Mouse (Mus musculus): ENCODE results near the gene Dcp1b. TPM values are rescaled to one million over a fixed set of nuclear protein-coding genes. Genes with fewer than 3 reads are reported as not detected.

Dcp1b gene
- polyA plus RNA-seq (2015; fragmentation: Nextera tagmentation; extraction: Ambion mirVana), result 9.4 and 9.8 TPM in 2 replicates

- Histone ChIP-seq H3K27me3 (ENCODE audit: insufficient read depth, low read length) (no peaks in the 10 kb centered on the region), H3K27ac (peak within 1 kb of the TSS; percentile 87), H3K4me1 (replicated peaks; ENCODE audit: insufficient read depth, low read length) (0 out of 2 replicates have a peak, but pooled peaks cover 2% of the 10 kb centered on the region), H3K4me3 (replicated peaks; ENCODE audit: low read depth, low read length) (peak within 1 kb of the TSS; percentile 75), H3K36me3 (ENCODE audit: insufficient read depth, low read length) (no peaks in the 10 kb centered on the region), H3K9me3 (replicated peaks; ENCODE audit: low read length) (no peaks in the 10 kb centered on the region), H3K4me2 (ENCODE audit: low read length) (peak within 1 kb of the TSS; percentile 62), H3K9ac (ENCODE audit: low read depth, low read length) (peak within 1 kb of the TSS; percentile 68)
- TF ChIP-seq CTCF (IDR thresholded peaks at IDR 0.05; ENCODE audit: low read depth), result peak; percentile 62
- under 1% methylated on average over 65 of the region's 65 CpGs for WGBS
- ATAC-seq (replicated peaks; ENCODE audit: low FRiP score, low read depth) (peak; percentile 95), DNase-seq (ENCODE audit: low spot score) (peak; percentile 94)
These were observed at the start of gene Dcp1b for GRCm38 (mm10) chr6:119175078-119175853. TSS of gene Dcp1b (plus strand) at chr6:119175253.

- no peak overlapping the region for H3K9ac ChIP-seq (ENCODE audit: low read depth, low read length)
These were observed 48.1 kb upstream of the Dcp1b start for GRCm38 (mm10) chr6:119126991-119127390.

GRCm38 (mm10) chr6:119128076-119128475 lies 47.0 kb upstream of the Dcp1b start:
- Histone ChIP-seq H3K9me3 (replicated peaks; ENCODE audit: low read length) (no peaks in the 10 kb centered on the region), H3K9ac (ENCODE audit: low read depth, low read length) (no peak overlapping the region), H3K36me3 (ENCODE audit: insufficient read depth, low read length) (no peaks in the 10 kb centered on the region), H3K4me2 (ENCODE audit: low read length) (no peak overlapping the region), H3K4me3 (replicated peaks; ENCODE audit: low read depth, low read length) (no peak overlapping the region), H3K4me1 (replicated peaks; ENCODE audit: insufficient read depth, low read length) (no peaks in the 10 kb centered on the region), H3K27me3 (ENCODE audit: insufficient read depth, low read length) (no peaks in the 10 kb centered on the region), H3K27ac (no peak overlapping the region)
- TF ChIP-seq CTCF (IDR thresholded peaks at IDR 0.05; ENCODE audit: low read depth), result no peak
- DNase-seq (ENCODE audit: low spot score) (no peak), ATAC-seq (replicated peaks; ENCODE audit: low FRiP score, low read depth) (no peak)
- WGBS, result 86% methylated on average over 1 of the region's 1 CpGs

More at GRCm38 (mm10) chr6:119126991-119127390, 48.1 kb upstream of the Dcp1b start:
- no peak for TF ChIP-seq CTCF (IDR thresholded peaks at IDR 0.05; ENCODE audit: low read depth)
- WGBS, result 84% methylated on average over 3 of the region's 3 CpGs
- Histone ChIP-seq H3K36me3 (ENCODE audit: insufficient read depth, low read length) (no peaks in the 10 kb centered on the region), H3K4me3 (replicated peaks; ENCODE audit: low read depth, low read length) (no peak overlapping the region), H3K27me3 (ENCODE audit: insufficient read depth, low read length) (no peaks in the 10 kb centered on the region), H3K9me3 (replicated peaks; ENCODE audit: low read length) (no peaks in the 10 kb centered on the region), H3K4me2 (ENCODE audit: low read length) (no peak overlapping the region), H3K4me1 (replicated peaks; ENCODE audit: insufficient read depth, low read length) (no peaks in the 10 kb centered on the region), H3K27ac (no peak overlapping the region)
- DNase-seq (ENCODE audit: low spot score), result no peak
- ATAC-seq (replicated peaks; ENCODE audit: low FRiP score, low read depth), result no peak

- WGBS, result 80% methylated on average over 8 of the region's 8 CpGs
- TF ChIP-seq CTCF (IDR thresholded peaks at IDR 0.05; ENCODE audit: low read depth), result no peak
- no peak overlapping the region for H3K4me2 ChIP-seq (ENCODE audit: low read length)
- H3K36me3 ChIP-seq (ENCODE audit: insufficient read depth, low read length), result no peaks in the 10 kb centered on the region
- no peak for DNase-seq (ENCODE audit: low spot score)
- no peak overlapping the region for H3K27ac ChIP-seq
- H3K4me3 ChIP-seq (replicated peaks; ENCODE audit: low read depth, low read length), result no peak overlapping the region
- H3K9me3 ChIP-seq (replicated peaks; ENCODE audit: low read length), result no peaks in the 10 kb centered on the region
- no peak overlapping the region for H3K9ac ChIP-seq (ENCODE audit: low read depth, low read length)
- H3K27me3 ChIP-seq (ENCODE audit: insufficient read depth, low read length), result no peaks in the 10 kb centered on the region
- ATAC-seq (replicated peaks; ENCODE audit: low FRiP score, low read depth), result no peak
- H3K4me1 ChIP-seq (replicated peaks; ENCODE audit: insufficient read depth, low read length), result no peaks in the 10 kb centered on the region
These were observed 46.5 kb upstream of the Dcp1b start for GRCm38 (mm10) chr6:119128521-119128920.

GRCm38 (mm10) chr6:119129664-119130063 lies 45.4 kb upstream of the Dcp1b start:
- Histone ChIP-seq H3K27ac (no peak overlapping the region), H3K9ac (ENCODE audit: low read depth, low read length) (no peak overlapping the region), H3K27me3 (ENCODE audit: insufficient read depth, low read length) (no peaks in the 10 kb centered on the region), H3K9me3 (replicated peaks; ENCODE audit: low read length) (no peaks in the 10 kb centered on the region), H3K4me2 (ENCODE audit: low read length) (no peak overlapping the region), H3K4me1 (replicated peaks; ENCODE audit: insufficient read depth, low read length) (no peaks in the 10 kb centered on the region), H3K4me3 (replicated peaks; ENCODE audit: low read depth, low read length) (no peak overlapping the region), H3K36me3 (ENCODE audit: insufficient read depth, low read length) (no peaks in the 10 kb centered on the region)
- TF ChIP-seq CTCF (IDR thresholded peaks at IDR 0.05; ENCODE audit: low read depth), result peak; percentile 66
- ATAC-seq (replicated peaks; ENCODE audit: low FRiP score, low read depth) (no peak), DNase-seq (ENCODE audit: low spot score) (no peak)
- 76% methylated on average over 5 of the region's 5 CpGs for WGBS

GRCm38 (mm10) chr6:119132111-119132735 lies 42.8 kb upstream of the Dcp1b start:
- H3K4me1 ChIP-seq (replicated peaks; ENCODE audit: insufficient read depth, low read length), result no peaks in the 10 kb centered on the region

More at GRCm38 (mm10) chr6:119132111-119132735, 42.8 kb upstream of the Dcp1b start:
- H3K4me3 ChIP-seq (replicated peaks; ENCODE audit: low read depth, low read length), result no peak overlapping the region
- no peak overlapping the region for H3K27ac ChIP-seq
- H3K9me3 ChIP-seq (replicated peaks; ENCODE audit: low read length), result no peaks in the 10 kb centered on the region
- ATAC-seq (replicated peaks; ENCODE audit: low FRiP score, low read depth) (no peak), DNase-seq (ENCODE audit: low spot score) (no peak)
- WGBS, result 79% methylated on average over 8 of the region's 8 CpGs
- no peak for TF ChIP-seq CTCF (IDR thresholded peaks at IDR 0.05; ENCODE audit: low read depth)
- H3K9ac ChIP-seq (ENCODE audit: low read depth, low read length), result no peak overlapping the region
- H3K4me2 ChIP-seq (ENCODE audit: low read length), result no peak overlapping the region
- H3K27me3 ChIP-seq (ENCODE audit: insufficient read depth, low read length), result no peaks in the 10 kb centered on the region
- H3K36me3 ChIP-seq (ENCODE audit: insufficient read depth, low read length), result no peaks in the 10 kb centered on the region
